Mouse (Mus musculus): ENCODE data around the gene Peak1. TPM values are rescaled to one million over a fixed set of nuclear protein-coding genes. Genes with fewer than 3 reads are reported as not detected.

The Peak1 gene
- total and polyA plus RNA-seq, 3 experiments: 2.8 to 11.7 TPM; not detected in 1

GRCm38 (mm10) chr9:56435821-56436526, 18.1 kb upstream of the Peak1 start:
- H3K9me3 ChIP-seq (replicated peaks; ENCODE audit: insufficient read depth, low read length): no peaks in the 10 kb centered on the region
- TF ChIP-seq USF2 (IDR thresholded peaks at IDR 0.05; ENCODE audit: borderline replicate concordance in 1 of 2, insufficient read depth in 1 of 2, low read depth in 1 of 2, low read length in 2 of 2): no peak
- TF ChIP-seq GATA1 (IDR thresholded peaks at IDR 0.05; ENCODE audit: low read depth, low read length): no peak
- no peak for TF ChIP-seq EP300 (IDR thresholded peaks at IDR 0.05; ENCODE audit: low read depth in 1 of 2, low read length in 2 of 2)
- TF ChIP-seq TAL1 (IDR thresholded peaks at IDR 0.05; ENCODE audit: low read length): no peak
- H3K27me3 ChIP-seq (ENCODE audit: control insufficient read depth in 1 of 2, insufficient read depth in 2 of 2, low read length in 2 of 2): no peaks in the 10 kb centered on the region
- H3K36me3 ChIP-seq (ENCODE audit: control insufficient read depth in 1 of 2, insufficient read depth in 2 of 2, low read length in 2 of 2): no peaks in the 10 kb centered on the region
- no peaks in the 10 kb centered on the region for H3K79me2 ChIP-seq (ENCODE audit: control insufficient read depth, insufficient read depth, low read length, poor library complexity)
- H3K4me1 ChIP-seq (ENCODE audit: control insufficient read depth in 1 of 2, insufficient read depth in 2 of 2, low read length in 2 of 2): no peaks in the 10 kb centered on the region
- no peak overlapping the region for H3K9ac ChIP-seq (ENCODE audit: control insufficient read depth, low read depth, low read length, poor library complexity, severe bottlenecking)
- no peak overlapping the region for H3K27ac ChIP-seq (ENCODE audit: control insufficient read depth, low read depth, low read length)
- H3K4me3 ChIP-seq (ENCODE audit: control insufficient read depth in 1 of 2, insufficient read depth in 1 of 2, low read depth in 2 of 2, low read length in 2 of 2): no peak overlapping the region
- no peak for DNase-seq (ENCODE audit: low read depth, low spot score)

- peaks cover 0 to 24% of the 10 kb centered on the region in 2 experiments; a peak in 2 of 4 replicates for H3K36me3 ChIP-seq (ENCODE audit: control insufficient read depth in 1 of 2, insufficient read depth in 2 of 2, low read length in 2 of 2)
- H3K4me3 ChIP-seq (ENCODE audit: control insufficient read depth in 1 of 2, insufficient read depth in 1 of 2, low read depth in 2 of 2, low read length in 2 of 2): no peak overlapping the region
- peaks cover 26% of the 10 kb centered on the region for H3K79me2 ChIP-seq (ENCODE audit: control insufficient read depth, insufficient read depth, low read length, poor library complexity)
- H3K4me1 ChIP-seq (ENCODE audit: control insufficient read depth in 1 of 2, insufficient read depth in 2 of 2, low read length in 2 of 2): peaks cover 2 to 10% of the 10 kb centered on the region in 2 experiments; a peak in 3 of 4 replicates
- peak; percentile 20 for DNase-seq (ENCODE audit: low read depth, low spot score)
- TF ChIP-seq CHD2 (IDR thresholded peaks at IDR 0.05; ENCODE audit: low read length): no peak
- TF ChIP-seq SMC3 (IDR thresholded peaks at IDR 0.05; ENCODE audit: low read depth, low read length): no peak
- TF ChIP-seq MAFK (IDR thresholded peaks at IDR 0.05; ENCODE audit: borderline replicate concordance, low read depth, low read length): no peak
- no peak for TF ChIP-seq ZC3H11A (IDR thresholded peaks at IDR 0.05; ENCODE audit: low read depth, low read length)
- no peak for TF ChIP-seq SIN3A (IDR thresholded peaks at IDR 0.05; ENCODE audit: low read length)
- no peak for TF ChIP-seq MXI1 (IDR thresholded peaks at IDR 0.05; ENCODE audit: low read depth, low read length)
- TF ChIP-seq BHLHE40 (IDR thresholded peaks at IDR 0.05; ENCODE audit: borderline replicate concordance, low read depth, low read length): no peak
- TF ChIP-seq E2F4 (IDR thresholded peaks at IDR 0.05; ENCODE audit: borderline replicate concordance, low read depth, low read length): no peak
- no peak overlapping the region for H3K27ac ChIP-seq (ENCODE audit: control insufficient read depth, low read depth, low read length)
- H3K9me3 ChIP-seq (replicated peaks; ENCODE audit: insufficient read depth, low read length): no peaks in the 10 kb centered on the region
- H3K27me3 ChIP-seq (ENCODE audit: control insufficient read depth in 1 of 2, insufficient read depth in 2 of 2, low read length in 2 of 2): no peaks in the 10 kb centered on the region
- no peak overlapping the region for H3K9ac ChIP-seq (ENCODE audit: control insufficient read depth, low read depth, low read length, poor library complexity, severe bottlenecking)
Measured at GRCm38 (mm10) chr9:56424861-56425260, 7.0 kb upstream of the Peak1 start.

- H3K27me3 ChIP-seq (ENCODE audit: control insufficient read depth in 1 of 2, insufficient read depth in 2 of 2, low read length in 2 of 2): no peaks in the 10 kb centered on the region
- no peak for TF ChIP-seq USF2 (IDR thresholded peaks at IDR 0.05; ENCODE audit: borderline replicate concordance in 1 of 2, insufficient read depth in 1 of 2, low read depth in 1 of 2, low read length in 2 of 2)
- no peak for TF ChIP-seq ZNF384 (IDR thresholded peaks at IDR 0.05; ENCODE audit: low read depth, low read length)
- no peak for TF ChIP-seq POLR2AphosphoS5 (IDR thresholded peaks at IDR 0.05; ENCODE audit: borderline replicate concordance, low read depth, low read length)
- no peak for TF ChIP-seq MAFK (IDR thresholded peaks at IDR 0.05; ENCODE audit: borderline replicate concordance, low read depth, low read length)
- no peak for TF ChIP-seq ZKSCAN1 (IDR thresholded peaks at IDR 0.05; ENCODE audit: low read depth, low read length)
- no peak for TF ChIP-seq CHD1 (IDR thresholded peaks at IDR 0.05; ENCODE audit: low read depth, low read length)
- TF ChIP-seq USF1 (IDR thresholded peaks at IDR 0.05; ENCODE audit: low read depth, low read length): no peak
- no peak for TF ChIP-seq ZMIZ1 (IDR thresholded peaks at IDR 0.05; ENCODE audit: low read depth, low read length)
- TF ChIP-seq RAD21 (IDR thresholded peaks at IDR 0.05; ENCODE audit: low read depth, low read length): no peak
- H3K36me3 ChIP-seq (ENCODE audit: control insufficient read depth in 1 of 2, insufficient read depth in 2 of 2, low read length in 2 of 2): peaks cover 0 to 24% of the 10 kb centered on the region in 2 experiments; a peak in 2 of 4 replicates
- H3K9me3 ChIP-seq (replicated peaks; ENCODE audit: insufficient read depth, low read length): no peaks in the 10 kb centered on the region
- peaks cover 2 to 10% of the 10 kb centered on the region in 2 experiments; a peak in 3 of 4 replicates for H3K4me1 ChIP-seq (ENCODE audit: control insufficient read depth in 1 of 2, insufficient read depth in 2 of 2, low read length in 2 of 2)
- H3K79me2 ChIP-seq (ENCODE audit: control insufficient read depth, insufficient read depth, low read length, poor library complexity): peaks cover 28% of the 10 kb centered on the region
- no peak overlapping the region for H3K4me3 ChIP-seq (ENCODE audit: control insufficient read depth in 1 of 2, insufficient read depth in 1 of 2, low read depth in 2 of 2, low read length in 2 of 2)
- no peak overlapping the region for H3K9ac ChIP-seq (ENCODE audit: control insufficient read depth, low read depth, low read length, poor library complexity, severe bottlenecking)
- no peak overlapping the region for H3K27ac ChIP-seq (ENCODE audit: control insufficient read depth, low read depth, low read length)
- DNase-seq (ENCODE audit: low read depth, low spot score): no peak
Measured at GRCm38 (mm10) chr9:56421991-56422390, 4.1 kb upstream of the Peak1 start.

Data from MEL (cell line).